15 mouse cellular contexts compared by ENCODE assay signal in the genomic region with DNA sequence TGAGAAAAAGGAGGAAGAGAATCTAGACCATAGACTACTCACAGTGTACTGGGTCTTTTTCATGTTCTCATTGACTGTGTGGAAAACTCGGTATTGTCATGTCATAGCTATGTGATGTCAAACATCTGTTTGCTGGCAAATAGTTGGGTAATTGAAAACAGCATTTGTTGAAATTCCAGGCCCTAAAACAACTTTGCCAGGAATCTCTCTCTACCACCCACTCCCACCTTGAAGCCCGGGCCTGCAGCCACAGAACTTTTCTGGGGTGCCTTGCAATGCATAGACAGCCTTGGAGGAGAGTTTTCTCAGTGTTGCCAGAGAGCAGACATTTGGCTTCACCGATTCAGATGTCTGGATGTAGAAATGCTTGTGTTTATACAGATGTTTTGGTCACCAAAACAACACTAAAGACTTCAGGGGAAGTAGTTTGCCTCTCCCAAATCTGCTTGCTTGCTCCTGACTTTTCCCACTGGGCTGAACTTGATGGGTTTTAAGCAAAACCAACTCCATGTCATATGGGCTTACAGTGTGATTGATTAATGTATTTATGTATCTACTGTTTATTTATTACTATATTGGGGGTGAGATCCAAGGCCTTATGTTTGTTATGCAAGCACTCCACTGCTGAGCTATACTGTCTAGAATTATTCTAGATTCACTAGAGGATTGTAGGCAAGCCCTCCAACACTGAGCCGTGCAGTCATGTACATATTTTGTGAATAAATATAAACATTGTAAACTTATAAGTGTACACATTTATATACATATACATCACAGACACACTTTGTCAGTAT.
DNase-seq lines count a peak whose midpoint lies in the region; ATAC-seq and TF ChIP-seq lines count a peak whose summit lies in the region.
"Had no signal": no experiment of that assay in that cellular context is flagged by ENCODE, and none has a peak within 500 bp of the region (broad histone marks: within the 10 kb centered on the region; RNA-seq: fewer than 3 reads in every experiment).

No protein-coding gene starts in this region.

- H3K9me3 ChIP-seq in stomach, embryonic 15.5 days, result no peaks in the 10 kb centered on the region
- H3K9me3 ChIP-seq in stomach, postnatal 0 days (ENCODE audit: control insufficient read depth, low read length), result no peaks in the 10 kb centered on the region
- no peaks in the 10 kb centered on the region for H3K9me3 ChIP-seq in embryonic facial prominence, embryonic 15.5 days (replicated peaks)
- H3K9me3 ChIP-seq in limb, embryonic 12.5 days, result no peaks in the 10 kb centered on the region
- H3K9me3 ChIP-seq: embryonic facial prominence, embryonic 12.5 days; heart, embryonic 15.5 days had no signal

- H3K36me3 ChIP-seq in stomach, embryonic 15.5 days, result no peaks in the 10 kb centered on the region
- H3K36me3 ChIP-seq in stomach, postnatal 0 days (ENCODE audit: control insufficient read depth, insufficient read depth, low read length), result no peaks in the 10 kb centered on the region
- H3K36me3 ChIP-seq in embryonic facial prominence, embryonic 15.5 days, result no peaks in the 10 kb centered on the region
- H3K36me3 ChIP-seq in limb, embryonic 12.5 days, result no peaks in the 10 kb centered on the region
- H3K36me3 ChIP-seq: embryonic facial prominence, embryonic 12.5 days; heart, embryonic 15.5 days had no signal

- H3K27ac ChIP-seq in stomach, embryonic 15.5 days, result peak overlapping the region; percentile 16; the same call in 1 of the 2 replicates
- no peak overlapping the region for H3K27ac ChIP-seq in stomach, postnatal 0 days (replicated peaks)
- peak overlapping the region; percentile 80 for H3K27ac ChIP-seq in embryonic facial prominence, embryonic 15.5 days (replicated peaks)
- peak overlapping the region; percentile 59 for H3K27ac ChIP-seq in limb, embryonic 12.5 days
- H3K27ac ChIP-seq: heart, embryonic 15.5 days had no signal

- no peak for ATAC-seq in stomach, embryonic 15.5 days (ENCODE audit: insufficient read depth, low FRiP score, low read depth)
- ATAC-seq in stomach, postnatal 0 days (ENCODE audit: low FRiP score, low TSS enrichment), result no peak
- peak; percentile 67 for ATAC-seq in embryonic facial prominence, embryonic 15.5 days (ENCODE audit: insufficient number of reproducible peaks, low FRiP score, low TSS enrichment, low read depth)
- no peak for ATAC-seq in limb, embryonic 12.5 days (ENCODE audit: insufficient number of reproducible peaks, insufficient read depth, low FRiP score, low TSS enrichment, low read depth)
- ATAC-seq: forebrain, postnatal 0 days had no signal

- WGBS in stomach, embryonic 15.5 days, result 52% methylated on average over 4 of the region's 4 CpGs
- 55% methylated on average over 4 of the region's 4 CpGs for WGBS in stomach, postnatal 0 days
- WGBS in embryonic facial prominence, embryonic 15.5 days, result 36% methylated on average over 4 of the region's 4 CpGs
- 45% methylated on average over 4 of the region's 4 CpGs for WGBS in limb, embryonic 12.5 days

- no peaks in the 10 kb centered on the region for H3K27me3 ChIP-seq in stomach, embryonic 15.5 days (replicated peaks)
- no peaks in the 10 kb centered on the region for H3K27me3 ChIP-seq in stomach, postnatal 0 days (ENCODE audit: control insufficient read depth, insufficient read depth, low read length)
- no peaks in the 10 kb centered on the region for H3K27me3 ChIP-seq in embryonic facial prominence, embryonic 15.5 days
- no peaks in the 10 kb centered on the region for H3K27me3 ChIP-seq in limb, embryonic 12.5 days
- H3K27me3 ChIP-seq: embryonic facial prominence, embryonic 12.5 days; heart, embryonic 15.5 days had no signal

- no peaks in the 10 kb centered on the region for H3K4me1 ChIP-seq in stomach, embryonic 15.5 days
- no peaks in the 10 kb centered on the region for H3K4me1 ChIP-seq in stomach, postnatal 0 days (replicated peaks; ENCODE audit: control insufficient read depth, insufficient read depth)
- H3K4me1 ChIP-seq in embryonic facial prominence, embryonic 15.5 days, result peaks cover 11% of the 10 kb centered on the region; the same call in 1 of the 2 replicates
- 0 out of 2 replicates have a peak, but pooled peaks cover 2% of the 10 kb centered on the region for H3K4me1 ChIP-seq in limb, embryonic 12.5 days (replicated peaks)
- H3K4me1 ChIP-seq: embryonic facial prominence, embryonic 12.5 days; heart, embryonic 15.5 days had no signal

- H3K4me2 ChIP-seq in stomach, embryonic 15.5 days, result no peak overlapping the region
- no peak overlapping the region for H3K4me2 ChIP-seq in stomach, postnatal 0 days (replicated peaks; ENCODE audit: low read depth)
- no peak overlapping the region for H3K4me2 ChIP-seq in embryonic facial prominence, embryonic 15.5 days (replicated peaks)
- H3K4me2 ChIP-seq in limb, embryonic 12.5 days, result no peak overlapping the region
- H3K4me2 ChIP-seq: embryonic facial prominence, embryonic 12.5 days; heart, embryonic 15.5 days had no signal

- H3K9ac ChIP-seq in stomach, embryonic 15.5 days, result no peak overlapping the region
- no peak overlapping the region for H3K9ac ChIP-seq in stomach, postnatal 0 days (ENCODE audit: low read length)
- H3K9ac ChIP-seq in embryonic facial prominence, embryonic 15.5 days, result no peak overlapping the region
- H3K9ac ChIP-seq in limb, embryonic 12.5 days (replicated peaks), result no peak overlapping the region
- H3K9ac ChIP-seq: embryonic facial prominence, embryonic 12.5 days; forebrain, postnatal 0 days; heart, embryonic 15.5 days had no signal

- no peak for DNase-seq in stomach, postnatal 0 days (ENCODE audit: low spot score)
- DNase-seq in skeletal muscle tissue, adult 2 months (ENCODE audit: low read depth, low spot score), result peak; percentile 46
- no peak for DNase-seq in kidney, adult 18-20 months
- no peak for DNase-seq in spleen, adult 12 weeks (ENCODE audit: low spot score)
- no peak for DNase-seq in thymus, adult 18-20 months
- DNase-seq: cerebellum, adult 2 months; forebrain, postnatal 0 days; kidney, postnatal 36 days; thymus, postnatal 14 days had no signal

- TF ChIP-seq CTCF in stomach, postnatal 0 days (IDR thresholded peaks at IDR 0.05; ENCODE audit: low read depth), result no peak

- TF ChIP-seq EP300 in stomach, postnatal 0 days (optimal IDR thresholded peaks at IDR 0.05), result no peak

- no peak overlapping the region for H3K4me3 ChIP-seq in stomach, embryonic 15.5 days (replicated peaks)
- H3K4me3 ChIP-seq in stomach, postnatal 0 days (ENCODE audit: low read depth, low read length), result no peak overlapping the region
- no peak overlapping the region for H3K4me3 ChIP-seq in embryonic facial prominence, embryonic 15.5 days (replicated peaks)
- no peak overlapping the region for H3K4me3 ChIP-seq in limb, embryonic 12.5 days (replicated peaks)
- H3K4me3 ChIP-seq: embryonic facial prominence, embryonic 12.5 days; heart, embryonic 15.5 days; myocyte had no signal
